Mouse (Mus musculus): ENCODE data around the gene Ccdc6.
"Not testable (repeated sequence)": the region's sequence is repeated elsewhere in the genome, so short reads cannot be mapped to it uniquely, and the experiment has no call there.

Ccdc6 gene

GRCm38 (mm10) chr10:70173314-70173713 lies 76.4 kb downstream of the Ccdc6 start:
- peak; percentile 53 for DNase-seq

GRCm38 (mm10) chr10:70174494-70175190 lies 77.7 kb downstream of the Ccdc6 start:
- DNase-seq: no peak

GRCm38 (mm10) chr10:70180727-70181126 lies 83.8 kb downstream of the Ccdc6 start:
- DNase-seq: no peak

GRCm38 (mm10) chr10:70181279-70181972 lies 84.5 kb downstream of the Ccdc6 start:
- DNase-seq: no peak

- no peak for DNase-seq
Observed at GRCm38 (mm10) chr10:70183210-70184080, 86.5 kb downstream of the Ccdc6 start.

GRCm38 (mm10) chr10:70186136-70186535 lies 89.2 kb downstream of the Ccdc6 start:
- DNase-seq: no peak

GRCm38 (mm10) chr10:70186586-70186985 lies 89.7 kb downstream of the Ccdc6 start:
- no peak for DNase-seq

- DNase-seq: no peak
Observed at GRCm38 (mm10) chr10:70189864-70190263, 92.9 kb downstream of the Ccdc6 start.

GRCm38 (mm10) chr10:70194283-70194682 lies 97.4 kb downstream of the Ccdc6 start:
- DNase-seq: no peak

- no peak for DNase-seq
Observed at GRCm38 (mm10) chr10:70195279-70195678, 98.4 kb downstream of the Ccdc6 start.

GRCm38 (mm10) chr10:70195786-70196185 lies 98.9 kb downstream of the Ccdc6 start:
- DNase-seq: no peak

- DNase-seq: no peak
Observed at GRCm38 (mm10) chr10:70196666-70197065, 99.7 kb downstream of the Ccdc6 start.

GRCm38 (mm10) chr10:70197601-70198000 lies 100.7 kb downstream of the Ccdc6 start:
- DNase-seq: no peak

GRCm38 (mm10) chr10:70198012-70198411 lies 101.1 kb downstream of the Ccdc6 start:
- DNase-seq: no peak

GRCm38 (mm10) chr10:70198951-70199463 lies 102.1 kb downstream of the Ccdc6 start:
- DNase-seq: no peak

GRCm38 (mm10) chr10:70199466-70200210 lies 102.7 kb downstream of the Ccdc6 start:
- no peak for DNase-seq

- DNase-seq: no peak
Observed at GRCm38 (mm10) chr10:70200889-70201500, 104.1 kb downstream of the Ccdc6 start.

- peak; percentile 83 for DNase-seq
Observed at GRCm38 (mm10) chr10:70204505-70205399, 107.8 kb downstream of the Ccdc6 start, which contains the start of gene Mrln. Gene Mrln, plus strand, starts transcription at chr10:70204664.

GRCm38 (mm10) chr10:70211281-70211680 lies 114.4 kb downstream of the Ccdc6 start:
- no peak for DNase-seq

GRCm38 (mm10) chr10:70220971-70221370 lies 124.0 kb downstream of the Ccdc6 start:
- no peak for DNase-seq

GRCm38 (mm10) chr10:70222231-70222630 lies 125.3 kb downstream of the Ccdc6 start:
- not testable (repeated sequence) for DNase-seq

Measured in cerebellum, adult 11-12 months (tissue).